Mouse (Mus musculus) stomach, postnatal 0 days (tissue): Measurements from ENCODE around the gene Osm. TPM values are rescaled to one million over a fixed set of nuclear protein-coding genes. Genes with fewer than 3 reads are reported as not detected.
A peak's percentile ranks its signal among the peaks of the same experiment; 100 is the strongest.

Experiments
- ATAC-seq: fragments of 200-750 bp; cut with Nextera tagmentation; 2 replicates; pipeline ENCODE4 v1.8.0; 2017; ENCODE audit not compliant: low FRiP score, low TSS enrichment
- DNase-seq: peaks from one replicate; pipeline ENCODE4 v3.0.0-alpha.2; 2016; ENCODE audit warnings: low spot score
- H3K27ac ChIP-seq: fragments of 300-500 bp; sonication (generic); replicated peaks from 2 replicates; pipeline ENCODE4 v1.5.1; 2014; ENCODE audit warnings: mild to moderate bottlenecking, control low read depth
- H3K27me3 ChIP-seq: fragments of 300-500 bp; sonication (generic); 2 replicates; pipeline ENCODE4 v1.6.1; 2014; ENCODE audit warnings: low read length; ENCODE audit not compliant: control insufficient read depth, insufficient read depth
- H3K36me3 ChIP-seq: fragments of 300-500 bp; sonication (generic); 2 replicates; pipeline ENCODE4 v1.6.1; 2014; ENCODE audit warnings: low read length, mixed read lengths; ENCODE audit not compliant: control insufficient read depth, insufficient read depth
- H3K4me1 ChIP-seq: fragments of 300-500 bp; sonication (generic); replicated peaks from 2 replicates; pipeline ENCODE4 v1.6.1; 2014; ENCODE audit warnings: antibody characterized with exemption; ENCODE audit not compliant: control insufficient read depth, insufficient read depth
- H3K4me2 ChIP-seq: fragments of 300-500 bp; sonication (generic); replicated peaks from 2 replicates; pipeline ENCODE4 v1.6.1; 2014; ENCODE audit warnings: low read depth, mild to moderate bottlenecking, control low read depth, moderate library complexity
- H3K4me3 ChIP-seq: fragments of 300-500 bp; sonication (generic); 2 replicates; pipeline ENCODE4 v1.5.1; 2014; ENCODE audit warnings: low read depth, low read length, control low read depth
- H3K9ac ChIP-seq: fragments of 300-500 bp; sonication (generic); 2 replicates; pipeline ENCODE4 v1.6.1; 2014; ENCODE audit warnings: mild to moderate bottlenecking, low read length, control low read depth, mixed read lengths
- H3K9me3 ChIP-seq: fragments of 300-500 bp; sonication (generic); 2 replicates; pipeline ENCODE4 v1.6.1; 2016; ENCODE audit warnings: low read length; ENCODE audit not compliant: control insufficient read depth
- CTCF ChIP-seq: IDR thresholded peaks from 2 replicates; pipeline ENCODE4 v1.5.1; 2016; ENCODE audit warnings: antibody characterized with exemption, low read depth, mild to moderate bottlenecking, moderate library complexity
- EP300 ChIP-seq: optimal IDR thresholded peaks from 2 replicates; pipeline ENCODE3; 2016; ENCODE audit warnings: antibody characterized with exemption
- WGBS: fragments of 180-500 bp; shearing (Covaris S2); extraction: QIAGEN DNeasy Blood & Tissue Kit; methylation state at CpG from one replicate; pipeline ENCODE4 v1.1.7; 2014; 5-methylcytosine and 5-hydroxymethylcytosine counted together
- polyA plus RNA-seq: library from polyadenylated mRNA; unstranded; fragments of >200 nt; fragmentation: Nextera tagmentation; extraction: Ambion mirVana; gene quantifications from 2 replicates; pipeline ENCODE4 v1.2.1, GENCODE M21; 2015

Osm gene
- polyA plus RNA-seq, 1 experiment from 2014 or later, result 0.05 TPM

GRCm38 (mm10) chr11:4192757-4193156 is 43.5 kb upstream of the Osm start:
- Histone ChIP-seq H3K4me2 (no peak overlapping the region), H3K4me1 (peaks cover 27% of the 10 kb centered on the region), H3K36me3 (no peaks in the 10 kb centered on the region), H3K27me3 (no peaks in the 10 kb centered on the region), H3K4me3 (no peak overlapping the region), H3K27ac (peak overlapping the region; percentile 82), H3K9me3 (no peaks in the 10 kb centered on the region), H3K9ac (no peak overlapping the region)
- WGBS, result 66% methylated on average over 3 of the region's 3 CpGs
- TF ChIP-seq CTCF, result no peak
- no peak for TF ChIP-seq EP300
- ATAC-seq (no peak), DNase-seq (no peak)

DNA sequence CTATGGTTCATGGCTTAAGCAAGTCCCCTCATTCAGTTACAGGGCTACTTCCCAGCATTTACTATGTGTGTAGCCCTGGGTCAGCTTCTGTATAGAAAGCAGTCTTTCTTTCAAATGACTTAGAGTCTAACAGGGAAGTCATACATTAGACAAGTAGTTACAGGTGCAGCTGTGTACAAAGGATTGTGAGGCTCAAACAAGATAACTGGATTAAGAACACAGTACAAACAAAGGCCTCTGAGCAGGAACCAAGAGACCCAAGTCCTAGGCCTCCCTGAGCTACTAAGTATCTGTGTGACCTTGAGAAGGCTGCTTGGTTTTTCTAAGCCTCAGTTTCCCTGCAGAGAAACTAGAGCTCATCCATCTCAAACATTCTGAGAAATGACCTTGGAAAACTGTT is 42.8 kb upstream of the Osm start:
- ATAC-seq, result peak; percentile 65
- TF ChIP-seq CTCF (no peak), EP300 (no peak)
- H3K27me3 ChIP-seq, result no peaks in the 10 kb centered on the region
- H3K9me3 ChIP-seq, result no peaks in the 10 kb centered on the region
- no peak for DNase-seq
- peak overlapping the region; percentile 82 for H3K27ac ChIP-seq
- no peak overlapping the region for H3K4me2 ChIP-seq
- no peak overlapping the region for H3K4me3 ChIP-seq
- H3K4me1 ChIP-seq, result peaks cover 24% of the 10 kb centered on the region
- H3K36me3 ChIP-seq, result no peaks in the 10 kb centered on the region
- no peak overlapping the region for H3K9ac ChIP-seq

- peaks cover 20% of the 10 kb centered on the region for H3K4me1 ChIP-seq
- ATAC-seq (peak; percentile 43; the same call in 1 of the 2 replicates), DNase-seq (no peak)
- 80% methylated on average over 3 of the region's 3 CpGs for WGBS
- H3K4me3 ChIP-seq, result no peak overlapping the region
- H3K27me3 ChIP-seq, result no peaks in the 10 kb centered on the region
- no peaks in the 10 kb centered on the region for H3K36me3 ChIP-seq
- H3K9ac ChIP-seq, result no peak overlapping the region
- H3K4me2 ChIP-seq, result no peak overlapping the region
- no peaks in the 10 kb centered on the region for H3K9me3 ChIP-seq
- H3K27ac ChIP-seq, result peak overlapping the region; percentile 5
- TF ChIP-seq EP300 (no peak), CTCF (no peak)
Observed at GRCm38 (mm10) chr11:4195597-4196031, 40.6 kb upstream of the Osm start.

DNA sequence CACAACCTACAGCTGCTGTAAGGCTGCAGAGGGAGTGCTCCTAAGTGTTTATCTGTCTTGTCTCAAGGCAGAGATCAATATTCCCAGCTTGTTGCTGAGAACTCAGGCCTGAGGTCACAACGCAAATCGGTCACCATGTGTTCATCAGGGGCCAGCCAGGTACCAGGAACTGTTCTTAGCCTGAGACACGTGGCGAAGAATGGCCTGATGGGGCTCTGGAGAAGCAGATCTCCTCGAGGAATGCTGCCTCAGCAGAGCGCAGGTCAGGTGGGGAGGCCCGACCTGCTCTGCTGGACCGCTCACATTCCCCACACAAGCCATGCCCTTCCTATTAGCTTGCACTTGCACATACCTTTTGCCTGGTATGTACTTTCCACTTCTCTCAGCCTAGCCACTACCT is 39.6 kb upstream of the Osm start:
- Histone ChIP-seq H3K27me3 (no peaks in the 10 kb centered on the region), H3K36me3 (no peaks in the 10 kb centered on the region), H3K9ac (no peak overlapping the region), H3K4me3 (no peak overlapping the region), H3K27ac (peak overlapping the region; percentile 5), H3K4me2 (no peak overlapping the region), H3K4me1 (peaks cover 16% of the 10 kb centered on the region), H3K9me3 (no peaks in the 10 kb centered on the region)
- WGBS, result 41% methylated on average over 8 of the region's 8 CpGs
- ATAC-seq (peak; percentile 72), DNase-seq (peak; percentile 71)
- no peak for TF ChIP-seq EP300
- peak; percentile 16; the same call in 1 of the 2 replicates for TF ChIP-seq CTCF

DNA sequence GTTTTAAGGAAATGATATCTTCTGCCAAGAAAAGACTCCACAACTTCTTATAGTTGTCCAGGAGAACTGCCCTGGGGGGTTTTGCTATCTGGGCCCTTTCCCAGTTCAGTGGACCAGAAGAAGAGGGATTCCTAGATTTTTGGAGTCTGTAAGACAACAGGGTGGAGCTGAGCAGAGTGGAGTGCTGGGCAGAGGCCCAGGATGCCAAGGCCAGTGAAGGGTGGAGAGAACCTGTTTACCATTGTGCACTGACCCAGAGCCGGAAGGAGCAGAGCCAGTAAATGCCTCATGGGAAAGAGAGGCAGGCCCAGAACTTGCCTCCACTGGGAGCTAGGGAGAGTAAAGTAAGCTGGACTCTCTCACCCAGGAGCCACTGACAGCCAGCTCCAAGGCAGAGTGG is 38.5 kb upstream of the Osm start:
- TF ChIP-seq EP300 (no peak), CTCF (no peak)
- Histone ChIP-seq H3K4me1 (peaks cover 14% of the 10 kb centered on the region), H3K27me3 (no peaks in the 10 kb centered on the region), H3K9me3 (no peaks in the 10 kb centered on the region), H3K9ac (no peak overlapping the region), H3K36me3 (no peaks in the 10 kb centered on the region), H3K4me2 (no peak overlapping the region), H3K27ac (peak overlapping the region; percentile 63), H3K4me3 (no peak overlapping the region)
- no peak for DNase-seq
- WGBS, result 50% methylated on average over 1 of the region's 1 CpGs
- peak; percentile 54 for ATAC-seq

DNA sequence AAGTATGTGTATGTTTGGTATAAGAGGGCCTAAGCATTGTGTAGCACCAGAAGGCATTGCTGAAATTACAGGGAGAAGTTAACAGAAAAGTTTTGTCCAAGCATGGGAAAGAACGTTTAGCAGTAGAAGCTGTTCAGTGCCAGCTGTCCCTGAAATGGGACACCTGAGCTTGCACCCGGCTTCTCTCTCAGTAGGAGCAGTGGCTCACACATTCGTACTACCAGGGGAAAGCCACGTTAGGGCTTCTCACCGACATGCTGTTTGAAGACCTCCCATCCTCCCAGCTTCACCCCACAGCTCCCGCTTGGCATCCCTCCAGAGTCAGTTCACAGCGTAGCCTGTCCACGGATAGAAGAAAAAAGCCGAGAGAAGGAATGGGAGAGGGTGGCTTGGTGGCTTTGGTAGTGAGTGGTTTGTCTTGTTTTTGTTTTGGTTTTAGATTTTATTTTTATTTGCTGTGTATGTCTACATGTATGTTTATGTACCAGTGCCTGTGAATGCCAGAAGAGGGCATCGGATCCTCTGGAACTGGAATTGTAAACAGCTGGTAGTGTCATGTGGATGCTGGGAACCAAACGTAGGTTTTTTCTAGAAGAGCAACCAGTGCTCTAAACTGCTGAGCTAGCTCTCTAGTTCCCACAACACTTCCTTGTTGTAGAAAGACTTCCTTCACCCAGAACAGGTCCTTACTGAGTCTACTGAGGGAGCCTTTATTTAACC is 34.1 kb upstream of the Osm start:
- no peak for ATAC-seq
- no peaks in the 10 kb centered on the region for H3K9me3 ChIP-seq
- WGBS, result 42% methylated on average over 11 of the region's 11 CpGs
- H3K4me3 ChIP-seq, result no peak overlapping the region
- 0 out of 2 replicates have a peak, but pooled peaks have one; percentile 19 for TF ChIP-seq CTCF
- TF ChIP-seq EP300, result no peak
- peaks cover 9% of the 10 kb centered on the region for H3K4me1 ChIP-seq
- H3K9ac ChIP-seq, result no peak overlapping the region
- no peak overlapping the region for H3K4me2 ChIP-seq
- H3K36me3 ChIP-seq, result peaks cover 13% of the 10 kb centered on the region; the same call in 1 of the 2 replicates
- no peak for DNase-seq
- H3K27me3 ChIP-seq, result no peaks in the 10 kb centered on the region
- H3K27ac ChIP-seq, result peak overlapping the region; percentile 45
